Mouse (Mus musculus) gastrocnemius, adult 8-10 months (tissue): ENCODE results near the gene Bbs2. TPM values are rescaled to one million over a fixed set of nuclear protein-coding genes. Genes with fewer than 3 reads are reported as not detected.

Experiments used
- DNase-seq, 2 experiments: peaks; one replicate each; pipeline ENCODE4 v3.0.0; 2022; ENCODE audit warnings: low spot score in 2 of 2
- total RNA-seq, 4 experiments: library from RNA; stranded (reverse); gene quantifications; 2 replicates each; pipeline ENCODE4 v1.2.4; 2022

The Bbs2 gene
- total RNA-seq, 4 experiments from 2014 or later: 2.5 to 3.9 (median 3.6) TPM

- DNase-seq: no peak
These were observed 268 bp upstream of the Bbs2 start for GRCm38 (mm10) chr8:94098996-94099395.

- no peak for DNase-seq
These were observed 4.4 kb downstream of the Bbs2 start for GRCm38 (mm10) chr8:94094281-94094680.

- no peak for DNase-seq
These were observed 5.9 kb downstream of the Bbs2 start for GRCm38 (mm10) chr8:94092848-94093247.

GRCm38 (mm10) chr8:94089715-94090114, 9.0 kb downstream of the Bbs2 start:
- no peak for DNase-seq

GRCm38 (mm10) chr8:94087964-94088363, 10.8 kb downstream of the Bbs2 start:
- DNase-seq: no peak

- no peak for DNase-seq
These were observed 22.1 kb downstream of the Bbs2 start for GRCm38 (mm10) chr8:94076461-94077192.

- no peak for DNase-seq
These were observed 29.9 kb downstream of the Bbs2 start for GRCm38 (mm10) chr8:94068793-94069192.

- DNase-seq: no peak
These were observed 32.4 kb downstream of the Bbs2 start for GRCm38 (mm10) chr8:94066121-94066863.

- peak in 1 of 2 experiments; percentile 7 for DNase-seq
These were observed 41.4 kb downstream of the Bbs2 start for GRCm38 (mm10) chr8:94057157-94057854.

GRCm38 (mm10) chr8:94052696-94053095, 46.0 kb downstream of the Bbs2 start:
- no peak for DNase-seq

GRCm38 (mm10) chr8:94047845-94048244, 50.9 kb downstream of the Bbs2 start:
- no peak for DNase-seq

- DNase-seq: no peak
These were observed 60.9 kb downstream of the Bbs2 start for GRCm38 (mm10) chr8:94037806-94038205.

- peak; percentile 90 to 91 for DNase-seq
These were observed 61.7 kb downstream of the Bbs2 start, which contains the start of the genes Nudt21 and Ogfod1 for GRCm38 (mm10) chr8:94036944-94037524. Gene Nudt21 (minus strand): TSS chr8:94037031. Gene Ogfod1 (plus strand): TSS chr8:94037198.

GRCm38 (mm10) chr8:94036541-94036940, 62.2 kb downstream of the Bbs2 start:
- DNase-seq: peak in 1 of 2 experiments; percentile 21

- no peak for DNase-seq
These were observed 63.5 kb downstream of the Bbs2 start for GRCm38 (mm10) chr8:94035200-94035599.

GRCm38 (mm10) chr8:94033601-94034000, 65.1 kb downstream of the Bbs2 start:
- no peak for DNase-seq

- no peak for DNase-seq
These were observed 69.0 kb downstream of the Bbs2 start for GRCm38 (mm10) chr8:94029701-94030100.

GRCm38 (mm10) chr8:94023916-94024315, 74.8 kb downstream of the Bbs2 start:
- DNase-seq: no peak
